Mouse (Mus musculus): Measurements from ENCODE around the gene 0610030E20Rik.
A peak's percentile ranks its signal among the peaks of the same experiment; 100 is the strongest.

Gene 0610030E20Rik

DNA sequence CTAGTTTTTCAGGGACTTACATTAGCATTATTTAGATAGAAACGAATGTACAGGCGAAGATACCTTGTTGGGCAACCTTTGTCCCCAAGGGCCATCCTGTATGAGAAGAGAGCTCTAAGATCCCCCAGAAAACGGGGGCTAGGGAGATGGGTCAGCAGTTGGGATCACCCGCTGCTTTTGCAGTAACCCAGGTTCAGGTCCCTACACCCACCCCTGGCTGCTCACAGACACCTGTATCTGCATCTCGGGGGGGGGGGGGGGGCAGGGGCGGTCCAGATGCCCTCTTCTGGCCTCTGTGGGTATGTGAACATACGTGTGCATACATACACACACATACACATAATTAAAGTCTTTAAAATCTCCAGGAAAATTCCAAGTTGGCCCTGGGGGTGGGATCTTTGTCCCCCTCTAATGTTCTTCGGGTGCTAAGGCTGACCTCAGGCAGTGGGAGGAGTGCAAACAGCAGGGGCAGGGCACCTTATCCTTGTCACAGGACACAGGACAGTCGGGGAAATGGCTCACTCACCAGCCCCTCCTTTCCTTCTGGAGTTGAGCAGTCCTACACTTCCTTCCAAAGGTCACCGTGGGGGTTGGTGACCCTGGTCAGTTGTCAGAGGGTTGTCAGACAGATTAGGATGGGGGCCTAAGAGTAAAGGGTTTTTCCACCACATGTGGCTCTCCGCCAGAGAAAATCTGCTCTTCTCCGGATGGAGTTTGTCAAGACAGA, 43.8 kb downstream of the 0610030E20Rik start:
- peak; percentile 84 for DNase-seq (ENCODE audit: low spot score)

DNA sequence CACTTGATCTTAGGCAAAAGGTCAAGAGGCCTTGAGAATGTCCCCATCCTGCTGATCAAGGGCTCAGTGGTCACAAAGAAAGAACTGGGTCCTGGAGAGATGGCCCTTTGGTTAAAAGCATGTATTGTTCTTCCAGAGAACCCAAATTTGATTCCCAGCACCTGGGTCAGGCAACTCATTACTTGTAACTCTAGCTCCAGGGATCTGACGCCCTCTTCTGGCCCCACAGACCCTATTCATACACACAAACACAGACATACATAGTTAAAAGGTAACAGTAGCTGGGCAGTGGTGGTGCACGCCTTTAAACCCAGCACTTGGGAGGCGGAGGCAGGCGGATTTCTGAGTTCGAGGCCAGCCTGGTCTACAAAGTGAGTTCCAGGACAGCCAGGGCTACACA, 45.2 kb downstream of the 0610030E20Rik start:
- DNase-seq (ENCODE audit: low spot score) = no peak

DNA sequence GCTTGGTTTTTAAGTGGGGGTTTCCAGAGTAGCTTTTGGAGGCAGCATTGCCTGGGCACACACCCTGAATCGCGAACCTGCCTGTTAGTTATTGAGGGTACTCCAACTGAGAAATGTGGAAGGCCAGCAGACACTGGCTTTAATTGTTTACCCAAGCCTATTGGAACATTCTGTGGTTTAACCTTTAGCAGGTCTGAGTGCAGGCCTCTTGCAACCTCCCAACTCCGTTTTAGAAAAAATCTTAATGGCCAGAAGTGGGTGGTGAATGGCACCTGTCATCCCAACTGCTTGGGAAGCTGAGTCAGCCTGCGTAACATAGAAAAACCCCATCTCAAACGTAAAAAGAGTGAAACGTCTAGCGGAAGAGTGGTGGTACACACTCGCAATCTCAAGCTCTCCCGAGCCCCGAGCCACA, 49.7 kb downstream of the 0610030E20Rik start:
- no peak for DNase-seq (ENCODE audit: low spot score)

DNA sequence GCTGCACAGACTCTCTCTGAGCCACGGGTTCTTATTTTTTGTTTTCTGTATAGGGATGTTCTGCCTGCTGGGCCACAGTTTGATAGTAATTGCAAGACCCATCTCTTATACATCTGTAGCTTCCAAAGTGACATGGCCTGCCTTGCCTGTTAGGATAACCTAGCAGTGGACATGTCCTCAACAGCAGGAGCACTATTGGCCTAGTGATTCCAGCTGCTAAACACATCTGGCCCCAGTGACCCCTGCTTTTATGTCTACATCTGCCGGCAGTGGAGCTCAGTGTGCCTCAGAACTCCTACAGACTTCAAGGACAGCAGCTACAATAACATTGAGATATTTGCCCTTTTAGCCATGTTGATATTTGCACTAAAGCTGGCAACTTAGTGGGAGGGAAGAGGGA, 52.9 kb downstream of the 0610030E20Rik start:
- DNase-seq (ENCODE audit: low spot score) = peak; percentile 57

DNA sequence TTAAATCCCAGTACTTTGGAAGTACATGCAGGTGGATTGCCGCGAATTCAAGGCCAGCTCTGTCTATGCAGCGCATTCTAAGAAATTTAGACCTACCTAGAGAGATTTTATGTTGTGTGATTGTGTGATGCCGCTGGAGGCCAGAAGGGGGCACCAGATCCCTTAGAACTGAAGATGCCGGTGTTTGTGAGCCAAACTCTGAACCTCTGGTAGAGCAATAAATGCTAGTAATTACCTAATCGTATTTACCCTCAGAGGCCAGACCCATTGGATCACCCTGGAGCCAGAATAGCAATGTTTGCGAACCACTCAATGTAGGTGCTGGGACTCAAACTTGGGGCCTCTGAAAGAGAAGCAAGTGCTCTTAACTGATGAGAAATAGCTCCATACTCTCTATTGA, 54.8 kb downstream of the 0610030E20Rik start:
- DNase-seq (ENCODE audit: low spot score) = peak; percentile 75
